Mouse (Mus musculus) layer of hippocampus, adult 8-10 months (tissue): Measurements from ENCODE around the gene Mphosph6. TPM values are rescaled to one million over a fixed set of nuclear protein-coding genes. Genes with fewer than 3 reads are reported as not detected.

Experiments
- DNase-seq, 2 experiments: peaks; one replicate each; pipeline ENCODE4 v3.0.0; 2022; ENCODE audit warnings: low spot score in 2 of 2
- total RNA-seq, 4 experiments: library from RNA; stranded (reverse); gene quantifications; 2 replicates each; pipeline ENCODE4 v1.2.4; 2022

Gene Mphosph6
- total RNA-seq, 4 experiments from 2014 or later = 22.8 to 24.9 (median 24.0) TPM

DNA sequence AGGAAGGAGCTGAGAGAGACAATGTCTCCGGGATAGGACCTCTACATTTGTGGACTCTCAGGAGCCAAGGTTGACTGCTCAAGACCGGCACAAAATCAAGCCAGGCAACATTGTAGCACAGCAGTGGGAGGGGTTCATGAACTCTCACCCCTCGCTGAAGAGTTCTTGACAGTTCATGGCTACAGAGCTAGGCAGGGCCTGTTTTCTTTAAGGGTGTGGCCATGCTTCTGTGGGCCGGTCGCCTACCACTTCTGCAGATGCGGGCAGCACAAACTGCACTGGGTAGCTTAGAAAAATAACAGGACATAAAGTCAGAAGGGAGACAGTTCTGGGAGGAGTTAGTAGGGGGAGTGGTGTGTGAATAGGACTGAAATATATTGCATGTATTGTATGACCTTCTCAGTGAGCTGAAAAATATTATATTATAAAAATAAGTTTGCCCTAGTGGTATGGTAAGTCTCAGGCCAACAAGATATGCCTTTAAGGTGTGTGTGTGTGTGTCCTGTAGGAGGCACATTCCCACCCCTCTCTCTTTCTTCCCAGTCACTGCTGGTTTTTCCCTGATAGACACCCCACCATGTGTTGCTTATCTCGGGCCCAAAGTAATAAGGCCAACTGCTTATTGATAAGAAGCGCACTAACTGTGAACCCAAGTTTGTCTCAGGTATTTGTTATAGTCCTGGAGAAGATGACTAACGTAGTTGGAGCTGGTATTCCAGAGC, 30.5 kb downstream of the Mphosph6 start:
- DNase-seq = no peak

DNA sequence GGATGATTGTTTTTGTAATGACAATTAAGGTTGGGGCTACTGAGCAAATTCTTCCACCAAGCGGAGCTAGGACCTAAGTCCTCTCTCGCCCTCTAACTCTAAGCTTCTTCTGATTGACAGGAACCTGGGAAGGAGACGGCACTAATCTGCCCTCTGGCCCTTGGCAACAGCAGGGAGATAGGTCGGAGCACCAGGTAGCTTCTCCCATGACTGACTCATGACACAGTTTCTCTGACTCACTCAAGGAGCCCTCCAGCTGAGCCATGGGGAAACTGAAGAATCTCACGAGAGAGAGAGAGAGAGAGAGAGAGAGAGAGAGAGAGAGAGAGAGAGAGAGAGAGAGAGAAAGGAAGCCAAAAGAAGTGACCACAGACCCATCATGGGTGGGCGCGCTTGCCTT, 32.8 kb downstream of the Mphosph6 start:
- no peak for DNase-seq

DNA sequence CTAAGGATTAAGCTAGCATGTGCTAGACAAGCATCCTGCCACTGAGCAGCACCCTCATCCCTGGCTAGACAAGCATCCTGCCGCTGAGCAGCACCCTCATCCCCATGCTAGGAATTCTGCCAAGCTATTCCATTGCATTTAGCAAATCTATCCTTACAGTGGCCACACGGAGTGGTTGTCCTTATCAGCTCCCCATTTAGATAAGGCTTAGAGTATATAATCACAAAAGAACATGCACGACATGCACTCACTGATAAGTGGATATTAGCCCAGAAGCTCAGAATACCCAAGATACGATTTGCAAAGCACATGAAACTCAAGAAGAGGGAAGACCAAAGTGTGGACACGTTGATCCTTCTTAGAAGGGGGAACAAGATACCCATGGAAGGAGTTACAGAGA, 35.8 kb downstream of the Mphosph6 start:
- DNase-seq = no peak

GRCm38 (mm10) chr8:117764625-117765024, 37.1 kb downstream of the Mphosph6 start:
- no peak for DNase-seq

GRCm38 (mm10) chr8:117762776-117763175, 39.0 kb downstream of the Mphosph6 start:
- no peak for DNase-seq

- DNase-seq = no peak
Observed at GRCm38 (mm10) chr8:117757900-117758299, 43.8 kb downstream of the Mphosph6 start.

DNA sequence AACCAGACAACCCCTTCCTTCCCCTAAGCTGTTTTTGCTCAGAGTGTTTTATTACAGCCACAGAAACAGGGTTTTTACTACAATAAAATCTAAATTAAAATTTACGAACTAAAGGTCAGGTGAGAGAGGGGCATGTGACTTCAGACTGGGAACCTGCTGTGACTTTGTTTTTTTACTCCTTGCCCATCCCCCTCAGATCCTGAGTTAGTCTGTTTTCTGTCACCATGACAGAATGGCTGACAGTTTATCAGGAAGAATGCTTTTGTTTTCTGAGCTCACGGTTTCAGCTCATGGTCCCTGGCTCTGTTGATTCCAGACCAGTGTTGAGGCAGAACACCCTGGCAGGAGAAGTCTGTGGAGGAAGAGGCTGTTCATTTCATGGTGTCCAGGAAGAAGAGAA, 52.3 kb downstream of the Mphosph6 start:
- no peak for DNase-seq

GRCm38 (mm10) chr8:117747886-117748730, 53.6 kb downstream of the Mphosph6 start:
- no peak for DNase-seq

GRCm38 (mm10) chr8:117747428-117747827, 54.3 kb downstream of the Mphosph6 start:
- no peak for DNase-seq

DNA sequence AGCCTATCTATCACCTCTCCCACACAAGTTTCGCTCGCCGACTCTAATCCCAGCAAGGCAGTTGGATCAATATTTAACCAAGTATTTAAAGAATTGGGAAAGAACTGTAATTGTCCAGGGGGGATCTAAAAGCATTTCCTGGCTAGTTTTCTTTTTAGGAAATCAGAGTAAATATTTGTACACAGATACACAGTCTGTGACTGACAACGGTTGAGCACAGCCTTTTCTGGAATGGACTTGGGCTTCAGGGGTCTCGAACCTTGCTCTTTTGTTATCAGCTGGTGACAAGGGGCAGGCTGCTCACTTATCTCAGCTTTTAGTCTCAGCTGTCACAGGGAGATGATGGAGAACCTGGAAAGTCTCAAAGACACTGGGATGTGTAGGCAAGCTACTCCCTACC, 55.1 kb downstream of the Mphosph6 start:
- no peak for DNase-seq

GRCm38 (mm10) chr8:117742431-117743012, 59.2 kb downstream of the Mphosph6 start:
- no peak for DNase-seq

Other genes with a start within 250 kb of the Mphosph6 start
- 1 to 10 TPM; 4.7 to 6.2 (median 5.6) TPM for gene Sdr42e1, start 128.3 kb downstream of the Mphosph6 start, total RNA-seq
- not detected for gene Hsd17b2, start 100.0 kb downstream of the Mphosph6 start, total RNA-seq